Mouse (Mus musculus) inflammation-experienced regulatory T-cells (primary cell): ENCODE data around the gene Irs4. TPM values are rescaled to one million over a fixed set of nuclear protein-coding genes. Genes with fewer than 3 reads are reported as not detected.

Experiments
- polyA plus RNA-seq, 2 experiments: library from polyadenylated mRNA; unstranded; fragments of 100-300 nt; shearing (Covaris generic); gene quantifications; one replicate each; pipeline ENCODE4 v1.2.1; 2017

Gene Irs4
- not detected for polyA plus RNA-seq

GRCm38 (mm10) chrX:141724937-141725918 lies at the start of gene Irs4:
Gene Irs4, minus strand, starts transcription at chrX:141725263.

Other genes with a start within 250 kb of the Irs4 start
- gene Col4a5, start 249.9 kb downstream of the Irs4 start, polyA plus RNA-seq: under 1 TPM in 1 of 2 experiments, not detected in 1; 0.10 TPM
- not detected for gene Gm15294, start 150.0 kb upstream of the Irs4 start, polyA plus RNA-seq